Mouse (Mus musculus) midbrain, embryonic 16.5 days (tissue): ENCODE measurements around the gene Znrf1. TPM values are rescaled to one million over a fixed set of nuclear protein-coding genes. Genes with fewer than 3 reads are reported as not detected.
"Not testable (repeated sequence)": the region's sequence is repeated elsewhere in the genome, so short reads cannot be mapped to it uniquely, and the experiment has no call there.

Experiments
- ATAC-seq: fragments of 200-750 bp; cut with Nextera tagmentation; 2 replicates; pipeline ENCODE4 v1.8.0; 2017; ENCODE audit warnings: moderate TSS enrichment
- H3K27ac ChIP-seq: fragments of 300-500 bp; sonication (generic); 2 replicates; pipeline ENCODE4 v1.5.1; 2014; ENCODE audit warnings: mild to moderate bottlenecking, low read length, mixed read lengths
- H3K27me3 ChIP-seq: fragments of 300-500 bp; sonication (generic); 2 replicates; pipeline ENCODE4 v1.6.1; 2014; ENCODE audit warnings: low read depth, low read length, mixed read lengths; ENCODE audit not compliant: control insufficient read depth, insufficient read depth
- H3K36me3 ChIP-seq: fragments of 300-500 bp; sonication (generic); 2 replicates; pipeline ENCODE4 v1.6.1; 2014; ENCODE audit warnings: mild to moderate bottlenecking, low read length, moderate library complexity, mixed read lengths; ENCODE audit not compliant: control insufficient read depth, insufficient read depth
- H3K4me1 ChIP-seq: fragments of 300-500 bp; sonication (generic); 2 replicates; pipeline ENCODE4 v1.6.1; 2014; ENCODE audit warnings: mild to moderate bottlenecking, low read length, mixed read lengths; ENCODE audit not compliant: control insufficient read depth, insufficient read depth
- H3K4me2 ChIP-seq: fragments of 300-500 bp; sonication (generic); 2 replicates; pipeline ENCODE4 v1.6.1; 2014; ENCODE audit warnings: mild to moderate bottlenecking, low read length, mixed read lengths
- H3K4me3 ChIP-seq: fragments of 300-500 bp; sonication (generic); 2 replicates; pipeline ENCODE4 v1.5.1; 2014; ENCODE audit warnings: low read depth, mild to moderate bottlenecking, low read length, moderate library complexity, mixed read lengths
- H3K9ac ChIP-seq: fragments of 300-500 bp; sonication (generic); 2 replicates; pipeline ENCODE4 v1.6.1; 2014; ENCODE audit warnings: low read depth, low read length, mixed read lengths
- H3K9me3 ChIP-seq: fragments of 300-500 bp; sonication (generic); replicated peaks from 2 replicates; pipeline ENCODE4 v1.6.1; 2014; ENCODE audit warnings: mild to moderate bottlenecking, low read length, mixed read lengths; ENCODE audit not compliant: control insufficient read depth, poor library complexity, severe bottlenecking
- WGBS: fragments of 180-500 bp; shearing (Covaris S2); extraction: QIAGEN DNeasy Blood & Tissue Kit; methylation state at CpG from one replicate; pipeline ENCODE4 v1.1.7; 2014; 5-methylcytosine and 5-hydroxymethylcytosine counted together
- polyA plus RNA-seq: library from polyadenylated mRNA; unstranded; fragments of >200 nt; fragmentation: Nextera tagmentation; extraction: Ambion mirVana; gene quantifications from 2 replicates; pipeline ENCODE4 v1.2.1, GENCODE M21; 2015

Gene Znrf1
- polyA plus RNA-seq, 1 experiment from 2014 or later, result 73.4 TPM

GRCm38 (mm10) chr8:111632976-111633375 is 97.1 kb downstream of the Znrf1 start:
- no peak for ATAC-seq
- WGBS, result 96% methylated on average over 3 of the region's 3 CpGs

GRCm38 (mm10) chr8:111638086-111638485 is 102.2 kb downstream of the Znrf1 start:
- Histone ChIP-seq H3K4me2 (no peak overlapping the region), H3K27me3 (no peaks in the 10 kb centered on the region), H3K9me3 (no peaks in the 10 kb centered on the region), H3K4me1 (peaks cover 3% of the 10 kb centered on the region), H3K4me3 (no peak overlapping the region), H3K9ac (no peak overlapping the region), H3K36me3 (no peaks in the 10 kb centered on the region), H3K27ac (no peak overlapping the region)
- ATAC-seq, result no peak

More at GRCm38 (mm10) chr8:111632976-111633375, 97.1 kb downstream of the Znrf1 start:
- no peaks in the 10 kb centered on the region for H3K27me3 ChIP-seq
- H3K4me1 ChIP-seq, result no peaks in the 10 kb centered on the region
- no peak overlapping the region for H3K4me3 ChIP-seq
- no peaks in the 10 kb centered on the region for H3K36me3 ChIP-seq
- no peak overlapping the region for H3K27ac ChIP-seq
- no peak overlapping the region for H3K9ac ChIP-seq
- H3K4me2 ChIP-seq, result no peak overlapping the region
- H3K9me3 ChIP-seq, result no peaks in the 10 kb centered on the region

GRCm38 (mm10) chr8:111641064-111641463 is 105.2 kb downstream of the Znrf1 start:
- WGBS, result 94% methylated on average over 2 of the region's 2 CpGs
- Histone ChIP-seq H3K4me1 (peaks cover 6% of the 10 kb centered on the region), H3K36me3 (no peaks in the 10 kb centered on the region), H3K9me3 (no peaks in the 10 kb centered on the region), H3K27ac (no peak overlapping the region), H3K27me3 (no peaks in the 10 kb centered on the region), H3K4me3 (no peak overlapping the region), H3K4me2 (no peak overlapping the region), H3K9ac (no peak overlapping the region)
- no peak for ATAC-seq

GRCm38 (mm10) chr8:111642496-111642895 is 106.6 kb downstream of the Znrf1 start:
- WGBS, result 64% methylated on average over 5 of the region's 5 CpGs
- Histone ChIP-seq H3K36me3 (no peaks in the 10 kb centered on the region), H3K27ac (no peak overlapping the region; the same call in 1 of the 2 replicates), H3K9me3 (no peaks in the 10 kb centered on the region), H3K4me3 (peak overlapping the region; percentile 82; the same call in 1 of the 2 replicates), H3K27me3 (no peaks in the 10 kb centered on the region), H3K9ac (peak overlapping the region; percentile 52; the same call in 1 of the 2 replicates), H3K4me1 (peaks cover 6% of the 10 kb centered on the region), H3K4me2 (peak overlapping the region; percentile 70)
- no peak for ATAC-seq

- 12% methylated on average over 5 of the region's 5 CpGs for WGBS
Observed at GRCm38 (mm10) chr8:111642939-111643263, 107.0 kb downstream of the Znrf1 start.

GRCm38 (mm10) chr8:111643264-111644141 is 107.6 kb downstream of the Znrf1 start, which contains the start of gene Zfp1:
Zfp1 (plus strand) TSS chr8:111643401.
- H3K4me3 ChIP-seq, result peak within 1 kb of the TSS; percentile 82
- H3K27me3 ChIP-seq, result no peaks in the 10 kb centered on the region
- H3K4me1 ChIP-seq, result peaks cover 6% of the 10 kb centered on the region
- WGBS, result under 1% methylated on average over 70 of the region's 75 CpGs
- H3K9ac ChIP-seq, result peak within 1 kb of the TSS; percentile 83
- peak; percentile 99 for ATAC-seq
- no peaks in the 10 kb centered on the region for H3K36me3 ChIP-seq
- no peaks in the 10 kb centered on the region for H3K9me3 ChIP-seq
- H3K4me2 ChIP-seq, result peak within 1 kb of the TSS; percentile 70
- peak within 1 kb of the TSS; percentile 93 for H3K27ac ChIP-seq

More at GRCm38 (mm10) chr8:111642939-111643263, 107.0 kb downstream of the Znrf1 start:
- peak overlapping the region; percentile 62; the same call in 1 of the 2 replicates for H3K27ac ChIP-seq
- H3K4me3 ChIP-seq, result peak overlapping the region; percentile 82
- no peaks in the 10 kb centered on the region for H3K9me3 ChIP-seq
- ATAC-seq, result peak; percentile 47
- H3K4me2 ChIP-seq, result peak overlapping the region; percentile 70
- no peaks in the 10 kb centered on the region for H3K36me3 ChIP-seq
- H3K4me1 ChIP-seq, result peaks cover 6% of the 10 kb centered on the region
- H3K27me3 ChIP-seq, result no peaks in the 10 kb centered on the region
- peak overlapping the region; percentile 52 for H3K9ac ChIP-seq

GRCm38 (mm10) chr8:111644286-111645051 is 108.6 kb downstream of the Znrf1 start:
- not testable (repeated sequence) for H3K4me1 ChIP-seq, H3K9me3 ChIP-seq, H3K36me3 ChIP-seq, ATAC-seq, H3K27me3 ChIP-seq
- Histone ChIP-seq H3K4me3 (peak overlapping the region; percentile 82), H3K4me2 (peak overlapping the region; percentile 59), H3K27ac (peak overlapping the region; percentile 93; the same call in 1 of the 2 replicates), H3K9ac (0 out of 2 replicates have a peak overlapping the region, but pooled peaks have one; percentile 28)
- WGBS, result 59% methylated on average over 12 of the region's 12 CpGs

- Histone ChIP-seq H3K4me2 (no peak overlapping the region), H3K9ac (no peak overlapping the region), H3K4me1 (peaks cover 6% of the 10 kb centered on the region), H3K27ac (no peak overlapping the region), H3K27me3 (no peaks in the 10 kb centered on the region), H3K36me3 (no peaks in the 10 kb centered on the region), H3K9me3 (no peaks in the 10 kb centered on the region), H3K4me3 (no peak overlapping the region)
- WGBS, result 99% methylated on average over 8 of the region's 8 CpGs
- ATAC-seq, result no peak
Observed at GRCm38 (mm10) chr8:111645715-111646114, 109.8 kb downstream of the Znrf1 start.
